Mouse (Mus musculus): Measurements from ENCODE around the gene Vac14.

Vac14 gene

DNA sequence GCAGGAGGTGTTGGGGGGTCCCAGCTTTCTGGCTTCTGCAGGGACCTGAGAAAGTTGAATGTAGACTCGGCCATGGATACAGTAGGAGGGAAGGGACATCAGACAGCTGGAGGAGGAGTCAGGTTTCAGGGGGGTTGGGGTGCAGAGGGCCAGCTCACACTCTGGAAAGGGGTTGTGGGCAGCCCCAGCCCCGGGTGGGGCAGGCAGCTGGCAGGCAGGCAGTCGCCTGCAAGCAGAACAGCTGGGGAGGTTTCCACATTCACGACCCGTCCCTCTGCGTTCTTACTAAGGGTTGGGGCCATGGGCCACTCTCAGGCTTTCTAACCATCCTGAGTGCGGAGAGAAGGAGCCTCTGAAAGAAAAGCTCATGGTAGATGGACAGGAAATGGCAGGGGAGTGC, 98.7 kb downstream of the Vac14 start:
- no peak for DNase-seq (ENCODE audit: low read depth)

DNA sequence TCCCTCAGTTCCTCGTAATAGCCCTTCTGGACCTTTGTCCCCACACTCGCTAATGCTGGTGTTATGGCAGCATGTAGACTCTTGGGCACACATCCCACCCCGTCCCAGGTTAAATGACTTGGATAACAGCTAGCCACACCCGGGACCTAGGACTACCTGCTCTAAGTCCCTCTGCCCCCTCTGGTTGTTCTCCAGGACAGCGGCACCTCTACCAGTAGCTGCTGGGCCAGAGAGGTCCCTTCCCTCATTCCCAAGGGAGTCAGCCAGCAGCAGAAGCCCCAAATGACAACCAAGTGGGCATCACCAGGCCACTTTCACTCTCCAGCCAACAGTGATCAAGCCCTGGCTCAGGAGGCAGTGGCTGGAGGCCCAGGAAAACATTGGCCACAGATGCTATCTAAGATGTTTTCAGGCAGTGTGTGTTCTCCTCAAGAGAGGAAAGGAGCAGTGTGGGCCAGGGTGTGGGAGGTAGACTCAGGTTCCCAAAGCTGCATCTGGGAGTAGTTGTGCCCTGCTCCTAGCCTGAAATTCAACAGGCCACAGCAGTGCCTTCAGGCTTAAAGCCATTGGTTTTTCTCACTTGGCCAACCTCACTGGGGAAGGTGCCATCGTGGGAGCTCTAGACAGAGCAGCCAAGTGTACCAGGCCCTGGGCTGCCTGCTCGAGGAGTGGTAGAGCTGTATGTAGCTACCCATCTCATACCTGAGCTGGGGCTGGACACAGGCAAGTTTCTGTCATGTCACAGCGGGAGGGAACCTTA, 100.0 kb downstream of the Vac14 start:
- DNase-seq (ENCODE audit: low read depth): no peak

DNA sequence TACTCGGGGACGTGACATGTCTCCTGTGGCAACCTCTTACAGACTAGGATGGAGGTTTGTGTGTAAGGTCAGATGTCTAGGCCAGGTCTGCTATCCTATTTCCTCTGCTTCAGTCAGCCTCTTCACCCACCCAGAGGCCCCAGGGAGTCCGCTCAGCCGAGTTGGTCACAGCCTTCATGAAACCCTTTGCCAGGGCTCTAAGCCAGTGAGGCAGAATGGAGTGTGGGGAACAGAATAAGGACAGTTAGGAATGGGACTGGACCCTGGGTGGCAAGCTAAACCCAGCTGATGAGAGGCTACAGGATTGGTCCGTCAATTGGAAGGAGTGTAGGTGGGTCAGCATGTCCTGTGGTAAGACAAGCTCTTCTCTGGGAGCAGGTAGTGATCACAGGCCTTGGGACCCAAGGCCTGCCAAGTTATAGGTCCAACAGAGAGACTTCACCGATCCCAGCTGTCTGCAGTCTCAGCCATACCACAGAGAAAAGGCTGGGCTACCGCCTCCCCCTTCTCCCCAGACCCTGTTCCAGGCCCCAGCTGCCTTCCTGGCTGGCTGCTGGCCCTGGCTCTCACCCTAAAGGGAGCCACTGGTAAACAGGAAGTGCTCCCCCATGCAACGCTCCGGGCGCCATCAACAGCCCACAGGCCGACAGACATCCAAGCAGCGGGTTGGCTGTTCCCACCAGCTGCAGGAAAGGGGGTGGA, 100.7 kb downstream of the Vac14 start:
- DNase-seq (ENCODE audit: low read depth): no peak

DNA sequence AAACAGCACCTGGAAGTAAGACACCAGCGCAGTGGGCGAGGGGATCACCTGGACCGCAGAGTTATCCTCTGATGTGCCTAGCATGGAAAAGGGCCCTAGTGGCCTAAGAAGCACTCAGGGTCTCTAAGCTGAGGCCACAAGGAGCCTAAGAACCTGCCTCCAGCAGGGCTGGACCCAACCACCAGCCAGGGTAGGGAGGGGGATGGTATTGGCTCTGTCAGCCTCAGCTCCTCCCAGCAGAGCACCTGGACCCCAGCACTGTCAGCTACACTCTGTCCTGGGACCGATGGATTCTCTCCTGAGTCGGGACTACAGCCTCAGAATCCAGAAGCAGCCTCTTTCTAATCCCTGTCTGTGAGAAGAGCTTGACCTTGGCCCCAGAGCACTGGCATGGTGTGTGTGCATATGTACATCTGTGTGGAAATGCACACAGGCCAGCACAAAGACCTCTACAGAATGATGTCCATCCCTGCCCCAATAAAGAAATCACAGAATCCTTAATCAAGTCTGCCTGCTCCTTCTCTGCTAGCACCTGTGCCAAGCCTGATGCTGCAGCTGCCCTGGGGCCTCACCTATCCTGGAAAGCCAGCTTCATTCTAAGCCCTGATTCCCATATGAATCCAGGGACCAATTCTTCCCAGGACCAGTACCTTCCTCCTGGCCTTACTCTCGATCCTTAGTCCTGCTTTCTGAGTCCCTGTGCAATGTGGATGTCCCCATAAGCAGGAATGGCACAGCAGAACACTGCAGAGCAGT, 101.7 kb downstream of the Vac14 start:
- DNase-seq (ENCODE audit: low read depth): no peak

DNA sequence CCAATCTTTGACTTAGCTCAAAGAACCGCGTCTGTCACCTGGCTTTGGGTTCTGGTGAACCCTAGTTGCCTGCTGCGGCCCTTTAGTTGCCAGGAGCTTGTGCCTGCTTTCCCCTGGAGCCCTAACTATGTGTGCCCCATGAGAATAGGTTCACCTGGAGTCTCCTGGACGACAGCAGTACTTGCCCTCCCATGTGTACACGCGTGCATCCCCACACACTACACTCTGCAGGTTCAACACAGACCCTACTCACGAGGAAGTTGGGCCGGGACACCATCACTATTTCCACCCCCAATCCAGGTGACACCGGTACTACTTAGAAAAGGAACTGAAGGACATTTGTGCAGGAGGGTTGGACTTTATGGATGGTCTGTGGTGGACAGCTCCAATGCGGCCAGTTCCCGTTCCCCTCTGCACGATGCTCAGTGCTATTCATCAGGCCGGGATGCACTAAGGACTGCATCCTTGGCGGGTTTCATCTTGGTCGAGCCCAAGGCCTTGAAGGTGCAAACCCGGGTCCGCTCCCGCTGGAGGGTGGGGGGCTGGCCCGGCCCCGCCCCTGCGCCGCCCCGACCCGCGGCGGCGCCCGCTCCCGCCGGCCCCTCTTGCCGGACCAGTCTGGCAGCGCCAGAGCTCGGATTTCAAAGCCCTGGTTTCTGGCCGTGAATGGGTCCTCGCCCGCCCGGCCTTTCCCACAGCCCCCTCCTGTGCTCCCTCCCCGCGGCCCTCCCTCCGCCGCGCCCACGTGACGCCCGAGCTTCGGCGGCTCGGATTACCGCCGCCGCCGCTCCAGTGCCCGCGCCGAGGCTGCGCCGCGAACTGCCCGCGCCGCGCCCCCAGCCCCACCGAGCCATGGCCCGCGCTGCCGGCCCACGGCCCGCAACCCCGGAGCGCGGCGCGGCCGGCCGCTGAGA, 102.6 kb downstream of the Vac14 start, which contains the start of gene Mtss1l:
Mtss1l (plus strand) TSS at position 792 of the 914 bp plus-strand sequence.
- no peak for DNase-seq (ENCODE audit: low read depth)

DNA sequence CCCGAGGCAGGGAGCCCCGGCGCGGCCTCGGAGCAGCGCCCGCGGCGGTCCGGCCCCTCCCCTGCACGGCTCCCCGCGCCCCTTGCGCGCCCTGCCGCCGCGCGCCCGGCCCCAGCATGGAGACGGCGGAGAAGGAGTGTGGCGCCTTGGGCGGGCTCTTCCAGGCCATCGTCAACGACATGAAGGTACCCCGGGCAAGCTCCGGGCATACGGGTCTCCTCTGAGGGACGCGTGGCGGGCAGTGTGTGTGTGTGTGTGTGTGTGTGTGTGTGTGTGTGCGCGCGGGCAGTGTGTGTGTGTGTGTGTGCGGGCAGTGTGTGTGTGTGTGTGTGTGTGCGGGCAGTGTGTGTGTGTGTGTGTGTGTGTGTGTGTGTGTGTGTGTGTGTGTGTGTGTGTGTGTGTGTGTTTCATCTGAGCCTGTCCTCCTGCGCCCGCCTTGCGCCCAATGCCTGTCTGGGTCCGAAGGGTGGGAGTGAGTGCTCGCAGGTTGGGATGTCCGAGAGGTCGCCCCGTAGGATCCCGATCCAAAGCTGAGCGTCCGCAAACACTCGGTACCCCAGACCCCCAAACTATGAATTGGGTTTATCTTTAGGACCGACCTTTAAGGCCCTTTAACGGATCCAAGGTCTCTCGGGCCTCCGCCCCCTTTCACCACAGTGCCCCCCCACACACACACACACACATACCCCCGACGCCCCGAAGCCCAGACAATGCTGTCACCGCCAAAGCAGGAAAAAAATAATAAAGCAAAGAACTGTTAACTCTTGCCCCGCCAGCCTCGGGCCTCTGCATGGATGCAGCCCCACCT, 103.4 kb downstream of the Vac14 start:
- DNase-seq (ENCODE audit: low read depth): no peak

DNA sequence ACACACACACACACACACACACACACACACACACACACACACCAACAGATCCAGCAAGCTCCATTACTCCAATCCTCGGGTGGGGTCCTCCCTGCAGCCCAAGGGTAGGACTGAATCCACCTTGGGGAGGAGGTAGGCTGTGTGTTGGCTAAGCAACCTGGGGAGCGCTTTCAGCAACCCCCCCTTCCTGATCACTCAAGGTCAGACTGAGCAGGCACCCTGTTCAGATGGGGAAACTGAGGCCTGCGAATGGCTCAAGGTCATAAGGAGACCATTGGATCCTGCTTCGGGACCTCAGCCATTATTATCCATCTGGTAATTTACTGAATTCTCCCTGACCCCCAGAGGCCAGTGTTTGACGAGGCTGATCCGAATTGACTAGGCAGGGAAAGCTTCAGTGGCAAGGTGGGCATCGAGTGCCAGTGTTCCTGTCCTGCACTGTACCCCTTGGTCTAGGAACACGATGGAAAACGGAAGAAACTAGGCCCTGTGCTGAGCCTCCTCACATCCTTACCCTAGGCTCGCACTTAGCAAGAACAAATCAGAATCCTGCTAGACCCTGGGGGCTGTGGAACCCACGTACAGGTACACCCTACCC, 104.1 kb downstream of the Vac14 start:
- no peak for DNase-seq (ENCODE audit: low read depth)

DNA sequence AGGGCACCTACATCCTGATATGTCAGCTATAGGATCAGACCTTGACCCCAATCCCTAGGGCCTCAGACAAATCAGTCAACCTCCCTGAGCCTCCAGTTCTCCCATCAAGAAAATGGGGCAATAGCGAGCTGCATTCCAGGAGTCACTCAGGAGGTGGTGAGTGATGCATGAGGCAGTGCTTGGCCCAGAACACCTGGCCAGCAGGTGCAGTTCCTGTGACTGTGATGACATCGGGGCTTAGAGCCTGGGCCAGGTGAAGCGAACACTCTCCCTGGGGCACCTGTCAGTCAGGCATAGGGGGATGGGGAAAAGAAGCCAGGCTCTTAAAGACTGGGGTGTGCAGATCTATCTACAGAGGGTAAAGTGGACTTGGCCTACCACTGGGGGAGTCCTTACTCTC, 106.1 kb downstream of the Vac14 start:
- no peak for DNase-seq (ENCODE audit: low read depth)

DNA sequence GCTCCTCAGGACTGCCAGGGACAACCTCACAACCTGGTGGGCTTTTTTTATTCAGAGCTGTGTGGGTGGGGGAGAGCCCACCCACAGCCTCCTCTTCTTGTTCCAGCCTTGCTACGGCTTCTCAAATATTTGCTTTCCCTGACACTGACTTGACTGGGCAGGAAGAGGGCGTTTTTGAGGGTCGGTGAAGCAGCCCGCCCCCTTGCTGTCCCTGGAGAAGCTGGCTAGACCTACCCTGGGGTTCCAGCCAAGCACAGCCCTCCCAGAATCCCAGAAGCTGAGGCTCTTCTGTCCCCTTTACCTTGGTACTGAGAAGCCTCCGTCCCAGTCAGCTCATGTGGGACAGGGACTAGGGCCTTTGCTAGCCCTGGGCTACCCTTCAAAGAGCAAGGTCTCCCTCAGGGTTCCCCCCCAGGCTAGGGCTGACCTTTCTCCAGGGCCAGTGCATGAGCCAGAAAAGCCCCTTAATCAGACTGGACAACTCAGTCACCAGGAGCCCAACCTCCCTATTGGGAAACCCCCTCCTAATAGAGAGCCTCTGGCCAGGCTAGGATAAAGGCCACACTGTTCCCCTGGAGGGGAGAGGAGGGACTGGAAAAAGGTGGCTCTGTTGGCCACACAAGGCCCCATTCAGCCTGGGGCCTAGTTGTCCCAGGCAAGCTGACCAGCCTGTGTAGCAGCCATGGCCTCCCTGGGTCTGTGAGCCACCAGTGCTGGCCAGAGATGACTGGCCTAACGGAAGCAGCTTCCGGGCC, 106.9 kb downstream of the Vac14 start:
- no peak for DNase-seq (ENCODE audit: low read depth)

DNA sequence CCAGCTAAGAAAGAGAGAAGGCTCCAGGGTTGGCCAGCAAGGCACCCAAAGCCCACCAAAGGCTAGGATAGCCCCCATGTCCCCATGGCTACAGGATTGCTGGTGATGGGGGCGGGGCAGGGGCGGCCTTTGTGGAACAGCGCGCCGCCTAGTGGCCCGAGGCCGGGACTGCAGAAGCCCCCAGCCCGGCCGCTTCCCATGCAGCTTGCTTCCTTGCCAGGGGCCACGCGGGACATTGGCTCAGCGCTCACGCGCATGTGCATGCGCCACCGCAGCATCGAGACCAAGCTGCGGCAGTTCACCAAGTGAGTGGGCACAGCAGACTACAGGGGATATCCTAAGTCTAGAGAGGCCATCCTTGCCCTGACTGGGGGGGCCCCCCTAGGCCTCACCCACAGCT, 108.5 kb downstream of the Vac14 start:
- no peak for DNase-seq (ENCODE audit: low read depth)

DNA sequence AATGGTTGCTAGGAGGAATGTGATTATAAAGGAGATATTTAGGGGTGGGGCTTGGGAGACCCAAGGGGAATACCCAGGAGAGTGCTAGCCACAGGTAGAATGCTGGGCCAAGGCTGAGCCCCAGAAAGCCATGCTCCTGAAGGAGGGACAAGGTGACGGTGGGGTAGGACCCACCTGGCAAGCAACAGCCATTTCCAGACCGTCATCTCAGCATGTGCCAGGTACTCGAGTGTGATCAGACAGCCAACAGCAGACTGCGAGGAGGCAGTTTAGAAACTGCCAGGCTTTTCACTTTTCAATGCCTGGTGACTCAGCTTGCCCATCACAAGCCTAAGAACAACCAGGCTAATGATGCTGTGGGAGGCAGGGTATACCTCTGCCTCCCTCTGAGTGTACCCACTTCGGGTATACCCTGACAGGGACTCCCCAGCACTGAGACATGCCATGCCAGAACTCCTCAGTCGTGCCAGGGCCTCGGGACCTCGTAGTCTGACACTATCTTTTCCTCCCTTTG, 113.0 kb downstream of the Vac14 start:
- no peak for DNase-seq (ENCODE audit: low read depth)

DNA sequence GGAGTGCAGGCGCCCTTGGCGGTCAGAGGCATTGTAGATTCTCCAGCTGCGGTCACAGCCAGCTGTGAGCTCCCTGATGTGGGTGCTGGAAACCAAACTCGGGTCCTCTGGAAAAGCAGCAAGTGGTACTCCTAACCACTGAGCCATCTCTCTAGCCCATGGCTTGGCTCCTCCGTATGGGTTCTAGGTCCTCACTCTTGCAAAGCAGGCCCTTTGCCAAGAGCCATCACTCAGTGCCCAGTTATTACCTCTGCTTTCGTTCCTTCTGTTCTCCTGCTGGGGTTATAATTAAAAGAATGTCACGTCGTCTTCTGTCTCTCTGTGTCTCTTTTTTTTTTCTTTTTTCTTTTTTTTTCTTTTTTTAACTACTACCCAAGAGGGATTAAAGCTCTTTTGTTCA, 114.7 kb downstream of the Vac14 start:
- DNase-seq (ENCODE audit: low read depth): no peak

DNA sequence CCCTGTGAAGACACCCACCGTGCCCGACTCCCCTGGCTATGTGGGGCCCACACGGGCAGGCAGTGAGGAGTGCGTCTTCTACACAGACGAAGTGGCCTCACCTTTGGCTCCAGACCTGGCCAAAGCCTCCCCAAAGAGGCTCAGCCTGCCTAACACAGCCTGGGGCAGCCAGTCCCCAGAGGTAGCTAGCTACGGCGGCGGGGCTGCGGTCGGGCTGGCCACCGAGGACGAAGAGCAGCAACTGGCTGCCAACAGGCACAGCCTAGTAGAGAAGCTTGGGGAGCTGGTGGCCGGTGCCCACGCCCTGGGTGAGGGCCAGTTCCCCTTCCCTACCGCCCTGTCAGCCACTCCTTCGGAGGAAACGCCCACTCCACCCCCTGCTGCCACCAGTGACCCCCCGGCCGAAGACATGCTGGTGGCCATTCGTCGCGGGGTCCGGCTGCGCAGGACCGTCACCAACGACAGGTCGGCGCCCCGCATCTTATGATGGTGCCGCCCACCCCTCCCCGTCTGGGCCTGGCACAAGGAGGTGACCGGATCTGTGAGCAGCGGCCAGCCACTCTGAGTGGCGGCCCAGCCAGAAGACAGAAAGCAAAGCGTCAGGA, 120.3 kb downstream of the Vac14 start:
- no peak for DNase-seq (ENCODE audit: low read depth)

DNA sequence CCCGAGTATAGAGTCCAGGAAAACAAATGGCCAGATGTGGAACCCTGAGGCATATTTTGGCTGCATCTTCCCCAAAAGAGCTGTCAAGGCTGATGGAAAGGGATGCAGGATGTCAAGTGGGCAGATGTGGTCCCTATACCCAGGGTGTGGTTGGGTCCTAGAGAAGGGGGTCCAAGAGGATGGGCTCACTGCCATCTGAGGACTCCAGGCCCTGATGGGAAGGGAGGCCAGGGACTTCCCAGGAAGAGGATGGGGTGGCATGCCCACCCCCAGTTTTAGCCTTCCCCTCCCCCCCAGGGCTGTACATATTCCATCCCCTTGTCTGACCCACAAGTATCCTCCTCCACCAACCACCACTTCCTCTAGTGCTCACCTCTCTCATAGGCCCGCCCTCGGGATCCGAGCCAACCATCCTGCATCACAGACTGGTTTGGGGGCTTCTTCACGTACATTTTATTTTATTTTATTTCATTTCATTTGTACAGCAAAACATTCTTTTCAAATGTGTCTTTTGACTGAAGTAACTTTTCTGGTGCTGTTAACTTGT, 122.3 kb downstream of the Vac14 start:
- DNase-seq (ENCODE audit: low read depth): no peak

DNA sequence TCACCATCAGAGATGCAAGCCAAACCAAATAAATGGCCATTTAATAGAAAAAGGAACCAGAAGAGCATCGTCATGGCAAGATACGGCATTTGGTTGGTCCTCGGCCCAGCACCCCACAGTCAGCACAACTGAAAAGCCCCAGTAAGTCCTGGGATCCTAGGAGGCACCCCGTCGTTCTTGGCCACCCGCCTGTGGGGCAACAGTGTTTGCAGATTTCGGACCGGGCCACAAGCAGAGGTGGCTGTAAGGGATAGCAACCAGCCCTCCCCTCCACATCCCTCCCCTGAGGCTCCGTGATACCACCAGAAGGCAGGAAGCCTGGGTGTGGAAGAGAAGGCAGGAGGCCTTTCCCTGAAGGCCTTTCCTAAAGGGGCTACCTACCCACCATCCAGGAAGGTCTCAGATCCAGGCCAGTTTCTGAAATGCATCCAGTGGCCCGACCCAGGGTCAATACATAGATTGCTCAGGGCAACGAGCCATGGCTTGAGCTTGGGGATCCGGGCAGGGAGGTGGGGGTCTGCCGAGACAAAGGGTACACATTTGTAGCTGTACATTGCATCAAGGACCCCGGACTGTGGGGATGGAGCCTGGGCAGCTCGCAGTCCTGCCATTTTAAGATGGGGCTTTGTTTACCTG, 123.5 kb downstream of the Vac14 start:
- no peak for DNase-seq (ENCODE audit: low read depth)

DNA sequence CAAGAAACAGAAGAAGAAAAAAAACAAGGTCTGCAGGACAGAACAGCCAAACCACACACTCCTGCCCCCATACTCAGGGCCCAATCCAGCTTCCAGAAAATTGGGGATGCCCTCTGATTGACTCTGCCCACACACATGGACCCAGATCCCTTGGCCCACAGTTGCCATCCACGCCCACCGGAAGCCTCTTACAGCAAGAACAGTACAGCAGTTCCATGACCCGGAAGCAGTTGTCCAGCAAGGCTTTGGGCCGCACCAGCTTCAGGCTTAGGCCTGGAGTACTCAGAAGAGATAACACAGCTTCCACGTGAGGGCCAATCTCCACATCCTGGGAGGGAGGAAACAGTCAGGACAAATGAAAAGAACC, 124.0 kb downstream of the Vac14 start:
- no peak for DNase-seq (ENCODE audit: low read depth)

DNA sequence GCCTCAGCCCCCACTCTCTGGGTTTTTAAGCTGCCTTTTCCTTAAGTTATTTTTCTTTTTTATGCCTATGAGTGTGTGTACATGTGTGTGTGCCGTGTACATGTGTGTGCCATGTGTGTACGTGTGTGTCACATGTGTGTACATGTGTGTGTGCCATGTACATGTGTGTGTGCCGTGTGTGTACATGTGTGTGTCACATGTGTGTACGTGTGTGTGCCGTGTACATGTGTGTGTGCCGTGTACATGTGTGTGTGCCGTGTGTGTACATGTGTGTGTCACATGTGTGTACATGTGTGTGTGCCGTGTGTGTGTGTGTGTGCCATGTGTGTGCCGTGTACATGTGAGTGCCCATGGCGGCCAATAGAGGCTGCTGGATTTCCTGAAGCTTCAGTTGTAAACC, 126.8 kb downstream of the Vac14 start:
- DNase-seq (ENCODE audit: low read depth): no peak

DNA sequence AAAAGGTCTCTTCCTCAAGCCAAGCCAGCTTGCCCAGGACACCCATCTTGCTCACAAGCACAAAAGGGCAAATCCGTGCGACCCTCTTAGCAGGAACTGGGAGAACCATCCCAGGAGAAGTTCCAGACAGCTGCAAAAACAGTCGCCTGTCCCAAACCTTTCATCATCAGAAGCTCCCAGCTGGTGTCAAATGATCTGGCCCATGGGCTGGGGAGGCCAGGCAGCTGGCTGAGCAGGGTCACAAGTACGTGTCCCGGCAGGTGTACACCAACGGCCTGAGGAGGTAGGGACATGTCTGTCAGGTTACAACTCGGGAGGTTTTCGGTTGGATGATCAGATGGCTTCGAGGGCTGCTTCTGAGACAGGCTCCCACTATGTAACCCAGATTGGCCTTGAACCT, 128.3 kb downstream of the Vac14 start:
- no peak for DNase-seq (ENCODE audit: low read depth)

Measured in 416B (cell line).